Mouse (Mus musculus): ENCODE results near the gene Smg9.

- TF ChIP-seq MAFK (IDR thresholded peaks at IDR 0.05; ENCODE audit: insufficient read depth, low read depth, low read length) (no peak), CHD2 (IDR thresholded peaks at IDR 0.05; ENCODE audit: low read depth, low read length) (no peak)
These were observed 27.6 kb upstream of the Smg9 start for GRCm38 (mm10) chr7:24371809-24372145.

Data from ES-E14 (cell line).